Mouse (Mus musculus) stomach, postnatal 0 days (tissue): ENCODE data around the gene Rnf212.
"Not testable (repeated sequence)": the region's sequence is repeated elsewhere in the genome, so short reads cannot be mapped to it uniquely, and the experiment has no call there.

Source experiments
- CTCF ChIP-seq: IDR thresholded peaks from 2 replicates; pipeline ENCODE4 v1.5.1; 2016; ENCODE audit warnings: antibody characterized with exemption, low read depth, mild to moderate bottlenecking, moderate library complexity
- EP300 ChIP-seq: optimal IDR thresholded peaks from 2 replicates; pipeline ENCODE3; 2016; ENCODE audit warnings: antibody characterized with exemption

- not testable (repeated sequence) for TF ChIP-seq CTCF, EP300
Measured at GRCm38 (mm10) chr5:108808750-108809149, 34.0 kb upstream of the Rnf212 start, which contains the start of gene Vmn2r8.
